Mouse (Mus musculus): ENCODE measurements around the gene Olfr1369-ps1.
"Not testable (repeated sequence)": the region's sequence is repeated elsewhere in the genome, so short reads cannot be mapped to it uniquely, and the experiment has no call there.

Gene Olfr1369-ps1

GRCm38 (mm10) chr13:21111183-21111582 lies at the start of gene Olfr1369-ps1:
TSS of gene Olfr1369-ps1 (plus strand) at chr13:21111483.
- not testable (repeated sequence) for DNase-seq (ENCODE audit: low spot score in 2 of 2)

- DNase-seq (ENCODE audit: low spot score in 2 of 2) = no peak
These were observed 45.3 kb upstream of the Olfr1369-ps1 start for GRCm38 (mm10) chr13:21066021-21066420.

GRCm38 (mm10) chr13:21074847-21075246 lies 36.4 kb upstream of the Olfr1369-ps1 start, which contains the start of gene Olfr1370:
TSS of gene Olfr1370 (minus strand) at chr13:21074947.
- DNase-seq (ENCODE audit: low spot score in 2 of 2) = no peak

GRCm38 (mm10) chr13:21082686-21083085 lies 28.6 kb upstream of the Olfr1369-ps1 start:
- DNase-seq (ENCODE audit: low spot score in 2 of 2) = no peak

GRCm38 (mm10) chr13:21109759-21110158 lies 1.5 kb upstream of the Olfr1369-ps1 start:
- no peak for DNase-seq (ENCODE audit: low spot score in 2 of 2)

- no peak for DNase-seq (ENCODE audit: low spot score in 2 of 2)
These were observed 842 bp upstream of the Olfr1369-ps1 start for GRCm38 (mm10) chr13:21110441-21110840.

- DNase-seq (ENCODE audit: low spot score in 2 of 2) = no peak
These were observed 2.8 kb downstream of the Olfr1369-ps1 start for GRCm38 (mm10) chr13:21114121-21114520.

GRCm38 (mm10) chr13:21129339-21129738 lies 18.1 kb downstream of the Olfr1369-ps1 start, which contains the start of gene Olfr263:
TSS of gene Olfr263 (plus strand) at chr13:21129639.
- not testable (repeated sequence) for DNase-seq (ENCODE audit: low spot score in 2 of 2)

- DNase-seq (ENCODE audit: low spot score in 2 of 2) = no peak
These were observed 31.1 kb downstream of the Olfr1369-ps1 start for GRCm38 (mm10) chr13:21142421-21142820.

GRCm38 (mm10) chr13:21145767-21146166 lies 34.5 kb downstream of the Olfr1369-ps1 start, which contains the start of gene Olfr1368:
TSS of gene Olfr1368 (minus strand) at chr13:21145867.
- DNase-seq (ENCODE audit: low spot score in 2 of 2) = no peak

GRCm38 (mm10) chr13:21155888-21156287 lies 44.6 kb downstream of the Olfr1369-ps1 start:
- no peak for DNase-seq (ENCODE audit: low spot score in 2 of 2)

- DNase-seq (ENCODE audit: low spot score in 2 of 2) = no peak
These were observed 46.8 kb downstream of the Olfr1369-ps1 start for GRCm38 (mm10) chr13:21158071-21158470.

- DNase-seq (ENCODE audit: low spot score in 2 of 2) = peak; percentile 80 to 86
These were observed 47.6 kb downstream of the Olfr1369-ps1 start for GRCm38 (mm10) chr13:21158785-21159474.

GRCm38 (mm10) chr13:21159475-21159819 lies 48.2 kb downstream of the Olfr1369-ps1 start:
- no peak for DNase-seq (ENCODE audit: low spot score in 2 of 2)

GRCm38 (mm10) chr13:21160041-21160511 lies 48.8 kb downstream of the Olfr1369-ps1 start:
- no peak for DNase-seq (ENCODE audit: low spot score in 2 of 2)

- peak; percentile 91 to 93 for DNase-seq (ENCODE audit: low spot score in 2 of 2)
These were observed 49.6 kb downstream of the Olfr1369-ps1 start for GRCm38 (mm10) chr13:21160657-21161590.

- DNase-seq (ENCODE audit: low spot score in 2 of 2) = no peak
These were observed 50.3 kb downstream of the Olfr1369-ps1 start for GRCm38 (mm10) chr13:21161591-21161990.

GRCm38 (mm10) chr13:21162591-21162990 lies 51.3 kb downstream of the Olfr1369-ps1 start:
- no peak for DNase-seq (ENCODE audit: low spot score in 2 of 2)

GRCm38 (mm10) chr13:21166936-21167909 lies 55.9 kb downstream of the Olfr1369-ps1 start:
- DNase-seq (ENCODE audit: low spot score in 2 of 2) = peak; percentile 87 to 88

GRCm38 (mm10) chr13:21167910-21168300 lies 56.6 kb downstream of the Olfr1369-ps1 start:
- DNase-seq (ENCODE audit: low spot score in 2 of 2) = peak; percentile 58 to 60
